Mouse (Mus musculus) heart, adult 18-20 months (tissue): ENCODE measurements around the gene Psmd4. TPM values are rescaled to one million over a fixed set of nuclear protein-coding genes. Genes with fewer than 3 reads are reported as not detected.
"Not testable (repeated sequence)": the region's sequence is repeated elsewhere in the genome, so short reads cannot be mapped to it uniquely, and the experiment has no call there.

Experiments
- DNase-seq, 2 experiments: peaks; one replicate each; pipeline ENCODE4 v3.0.0; 2021 to 2022; ENCODE audit warnings: mixed read lengths in 1 of 2
- total RNA-seq, 2 experiments: library from RNA; stranded (reverse); gene quantifications; 2 replicates each; pipeline ENCODE4 v1.2.3; 2021

Psmd4 gene
- total RNA-seq, 2 experiments from 2014 or later, result 146 to 151 TPM

GRCm38 (mm10) chr3:95027057-95027645 is 15.3 kb downstream of the Psmd4 start:
- DNase-seq, result no peak

- no peak for DNase-seq
Observed at GRCm38 (mm10) chr3:95025202-95025601, 17.2 kb downstream of the Psmd4 start.

DNA sequence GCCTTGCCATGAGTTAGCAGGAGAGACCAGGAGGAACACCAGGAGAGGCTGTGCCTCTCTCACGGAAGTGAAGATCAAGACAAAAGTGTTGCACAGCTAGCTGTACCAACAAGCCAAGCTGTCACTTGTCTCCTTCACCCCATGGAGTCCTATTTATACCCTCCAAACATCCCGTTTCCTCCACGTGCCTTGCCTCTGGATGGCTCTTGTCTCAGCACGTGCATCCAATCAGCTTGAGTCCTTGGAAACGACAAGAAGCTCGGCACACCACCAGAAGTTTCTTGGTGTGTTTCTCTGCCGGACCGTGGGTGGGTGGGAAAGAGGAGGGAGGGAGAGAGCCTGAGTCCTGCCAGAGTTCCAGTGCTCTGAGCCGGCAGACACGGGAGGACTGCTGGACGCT is 17.9 kb downstream of the Psmd4 start:
- DNase-seq, result peak; percentile 77 to 79

- not testable (repeated sequence) for DNase-seq
Observed at GRCm38 (mm10) chr3:95020956-95021355, 21.5 kb downstream of the Psmd4 start.

- no peak for DNase-seq
Observed at GRCm38 (mm10) chr3:95018741-95019140, 23.7 kb downstream of the Psmd4 start.

GRCm38 (mm10) chr3:95016532-95017056 is 25.8 kb downstream of the Psmd4 start:
- no peak for DNase-seq

- DNase-seq, result peak; percentile 95 to 97
Observed at GRCm38 (mm10) chr3:95015891-95016531, 26.4 kb downstream of the Psmd4 start.

GRCm38 (mm10) chr3:95015337-95015872 is 27.0 kb downstream of the Psmd4 start, which contains the start of gene Zfp687:
TSS of gene Zfp687 (minus strand) at chr3:95015448.
- peak; percentile 100 for DNase-seq

DNA sequence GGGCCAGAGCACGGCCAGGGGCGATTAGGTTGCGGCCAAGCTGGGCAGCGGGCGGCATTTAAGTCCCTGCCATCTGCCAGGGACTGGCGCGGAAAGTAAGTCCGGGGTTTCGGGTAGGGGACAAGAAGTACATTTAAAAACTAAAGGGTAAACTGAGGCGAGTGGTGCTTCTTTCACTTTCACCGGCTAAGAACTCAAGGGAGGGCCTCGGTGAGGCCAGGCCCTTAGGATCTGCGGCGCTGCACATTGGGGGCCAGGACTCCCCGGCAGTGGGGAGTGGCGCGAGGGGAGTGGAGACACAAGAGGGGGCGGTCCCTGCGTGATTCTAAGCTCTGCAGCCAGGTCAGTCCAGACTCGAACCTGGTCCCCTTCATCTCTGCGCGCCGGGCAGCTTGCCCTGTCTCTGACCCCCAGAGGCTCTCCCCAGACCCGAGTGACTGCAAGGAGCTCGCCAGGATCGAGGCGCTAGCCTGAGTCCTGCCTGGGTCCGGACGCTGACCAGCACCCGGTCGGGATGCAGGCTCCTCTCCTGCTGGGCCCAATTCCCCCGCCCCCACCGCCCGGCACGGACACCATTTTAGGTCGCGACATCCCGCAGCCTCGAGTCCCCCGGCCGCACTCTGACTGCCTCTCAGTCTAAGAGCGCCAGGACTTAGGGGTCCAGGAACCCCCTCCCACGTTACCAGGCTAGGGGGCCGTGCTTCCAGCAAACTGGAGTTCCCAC is 27.8 kb downstream of the Psmd4 start:
- DNase-seq, result peak in 1 of 2 experiments; percentile 58

GRCm38 (mm10) chr3:95013699-95014427 is 28.6 kb downstream of the Psmd4 start:
- peak; percentile 22 to 27 for DNase-seq

DNA sequence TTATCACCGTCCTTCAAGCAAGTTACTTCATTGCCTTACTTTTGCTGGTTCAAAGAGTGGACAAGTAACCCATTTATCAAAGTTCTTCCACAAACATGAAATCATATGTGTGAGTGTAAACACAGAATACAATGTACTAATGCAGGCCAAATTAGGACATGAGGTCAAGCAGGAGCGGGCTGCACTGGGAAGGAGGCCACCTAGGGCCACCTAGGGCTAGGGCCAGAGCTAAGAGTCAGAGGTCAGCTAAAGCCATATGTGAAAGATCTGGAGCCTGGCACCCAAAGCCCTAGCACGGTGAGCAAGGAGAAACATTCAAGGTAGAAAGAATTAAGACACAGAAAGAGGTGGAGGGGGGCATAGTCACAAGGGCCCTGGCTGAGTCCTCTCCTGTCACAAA is 29.4 kb downstream of the Psmd4 start:
- DNase-seq, result no peak

DNA sequence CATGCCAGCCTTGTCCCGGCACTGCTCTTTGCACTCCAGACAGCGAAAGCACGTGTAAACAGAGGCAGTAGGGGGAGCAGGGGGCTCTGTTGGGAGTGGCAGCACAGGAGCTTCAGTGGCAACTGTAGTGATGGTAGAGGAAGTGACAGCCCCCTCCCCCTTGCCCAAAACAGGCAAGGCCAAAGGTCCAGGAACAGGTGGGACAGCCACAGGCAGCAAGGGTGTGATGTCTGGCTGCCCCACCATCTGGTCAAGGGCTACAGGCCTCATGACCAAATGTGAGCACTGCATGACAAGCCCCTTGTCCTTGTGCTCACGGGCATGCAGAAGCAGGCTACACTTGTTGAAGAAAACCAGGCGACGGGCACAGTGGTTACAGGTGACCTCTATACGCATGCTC is 32.0 kb downstream of the Psmd4 start:
- no peak for DNase-seq

DNA sequence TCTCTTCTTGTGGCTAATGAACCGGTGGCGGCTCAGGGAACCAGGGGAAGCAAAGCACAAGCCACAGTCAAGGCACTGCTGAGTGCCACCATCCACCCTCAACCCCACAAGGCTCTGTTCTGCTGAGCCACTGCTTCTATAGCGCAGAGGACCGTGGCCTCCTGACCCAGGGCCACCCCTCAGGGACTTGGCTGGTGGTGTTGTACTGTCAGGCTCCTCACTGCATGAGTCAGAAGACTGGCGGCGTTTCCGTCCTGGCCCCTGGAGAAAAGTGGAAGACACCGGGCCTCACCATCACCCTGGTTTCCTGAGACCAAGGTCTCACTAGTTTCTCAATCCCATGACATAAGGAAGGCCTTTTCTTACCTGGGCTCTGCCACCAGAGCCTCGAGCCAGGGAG is 34.7 kb downstream of the Psmd4 start:
- DNase-seq, result no peak

DNA sequence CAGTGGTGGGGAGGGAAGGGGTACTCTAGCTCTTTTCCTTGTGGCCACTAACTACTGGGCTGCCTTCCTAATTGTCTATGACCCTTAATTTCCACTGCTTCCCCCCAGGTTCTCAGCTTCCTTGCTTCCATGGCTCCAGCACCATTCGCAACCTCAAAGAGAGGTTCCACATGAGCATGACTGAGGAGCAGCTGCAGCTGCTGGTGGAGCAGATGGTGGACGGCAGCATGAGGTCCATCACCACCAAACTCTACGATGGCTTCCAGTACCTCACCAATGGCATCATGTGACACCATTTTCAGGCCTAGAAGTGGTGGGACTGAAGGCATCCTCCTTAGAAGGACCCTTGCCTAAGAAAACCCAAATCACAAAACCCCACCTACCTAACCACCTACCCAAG is 36.8 kb downstream of the Psmd4 start:
- no peak for DNase-seq

- no peak for DNase-seq
Observed at GRCm38 (mm10) chr3:95003273-95003672, 39.1 kb downstream of the Psmd4 start.

DNA sequence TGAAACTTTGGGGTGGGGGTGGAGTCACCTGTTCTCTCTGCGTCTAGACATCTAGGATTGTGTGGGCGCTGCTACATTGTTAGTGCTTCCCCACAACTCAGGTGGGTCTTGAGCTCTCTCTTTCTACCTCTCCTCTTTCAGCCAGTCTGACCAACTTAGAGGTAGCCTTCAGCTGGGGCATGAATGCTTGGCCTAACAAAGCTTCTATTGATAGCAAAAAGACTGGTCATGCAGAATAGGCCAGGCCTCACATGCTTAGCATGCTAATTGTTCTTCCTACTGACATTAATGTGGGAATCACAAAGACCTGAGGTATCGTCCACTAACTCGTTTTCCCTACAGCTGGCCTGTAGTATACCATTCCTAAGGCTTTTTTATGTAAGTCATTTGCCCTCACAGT is 39.8 kb downstream of the Psmd4 start:
- no peak for DNase-seq

GRCm38 (mm10) chr3:94996946-94997345 is 45.5 kb downstream of the Psmd4 start:
- DNase-seq, result peak; percentile 78 to 95

DNA sequence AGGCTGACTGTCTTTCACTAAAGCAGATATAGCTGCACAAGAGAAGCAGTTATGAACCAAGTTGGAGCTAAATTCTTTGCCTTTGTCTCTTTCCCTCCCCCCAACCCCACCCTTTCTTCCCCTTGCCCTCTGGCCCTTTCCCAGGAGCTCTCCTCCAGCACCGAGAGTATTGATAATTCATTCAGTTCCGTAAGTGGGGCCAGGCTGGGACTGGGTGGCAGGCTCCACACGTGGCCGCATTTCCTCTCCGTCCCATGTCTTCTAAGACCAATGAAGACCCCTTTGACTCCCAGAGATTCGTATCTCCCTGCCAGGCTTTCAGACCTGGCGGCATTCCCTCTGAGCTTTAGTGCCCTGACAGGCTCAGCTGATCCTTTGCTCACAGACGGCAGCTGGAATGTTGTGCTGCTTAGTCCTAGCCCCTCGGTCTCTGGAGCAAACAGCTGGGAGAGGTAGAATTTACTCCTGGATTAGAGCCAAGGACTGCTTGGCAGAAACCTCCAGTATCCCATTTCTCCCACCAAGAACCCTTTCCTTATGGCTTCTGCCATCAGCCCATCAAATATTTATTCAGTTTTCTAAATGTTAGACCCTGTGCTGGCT is 53.2 kb downstream of the Psmd4 start:
- DNase-seq, result peak; percentile 29 to 43

DNA sequence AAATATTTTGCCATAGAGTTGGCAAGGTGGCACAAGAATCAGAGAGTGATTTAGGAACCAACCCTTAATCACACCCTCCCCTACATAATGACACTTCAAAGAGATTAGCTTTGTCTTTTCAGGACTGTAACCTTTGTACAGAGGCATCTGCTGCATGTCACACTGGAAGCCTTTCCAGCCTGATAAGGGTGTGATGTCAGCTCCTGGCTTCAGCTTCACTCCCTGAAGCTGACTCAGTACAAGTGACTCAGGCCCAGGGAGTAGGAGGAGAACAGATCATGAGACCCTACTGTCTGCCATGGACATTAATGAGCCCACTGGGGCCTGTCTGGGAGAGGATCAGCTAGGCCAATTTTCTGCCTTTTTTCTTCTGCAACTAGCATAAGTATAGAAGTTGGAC is 54.8 kb downstream of the Psmd4 start:
- peak; percentile 88 to 94 for DNase-seq

GRCm38 (mm10) chr3:94985513-94985912 is 56.9 kb downstream of the Psmd4 start:
- DNase-seq, result no peak

DNA sequence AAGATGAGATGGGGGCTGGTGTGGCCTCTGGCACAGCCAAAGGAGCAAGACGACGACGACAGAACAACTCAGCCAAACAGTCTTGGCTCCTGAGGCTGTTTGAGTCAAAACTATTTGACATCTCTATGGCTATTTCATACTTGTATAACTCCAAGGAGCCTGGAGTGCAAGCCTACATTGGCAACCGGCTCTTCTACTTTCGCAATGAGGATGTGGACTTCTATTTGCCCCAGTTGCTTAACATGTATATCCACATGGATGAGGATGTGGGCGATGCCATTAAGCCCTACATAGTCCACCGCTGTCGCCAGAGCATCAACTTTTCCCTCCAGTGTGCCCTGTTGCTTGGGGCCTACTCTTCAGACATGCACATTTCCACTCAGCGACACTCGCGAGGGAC is 58.1 kb downstream of the Psmd4 start:
- peak in 1 of 2 experiments; percentile 31 for DNase-seq
